Mouse (Mus musculus) ES-Bruce4 (cell line): Measurements from ENCODE around the gene Pitx2. TPM values are rescaled to one million over a fixed set of nuclear protein-coding genes. Genes with fewer than 3 reads are reported as not detected.

ENCODE experiments used
- H3K27ac ChIP-seq: 2 replicates; pipeline ENCODE4 v1.5.1; 2012; ENCODE audit warnings: low read length, inconsistent platforms; ENCODE audit not compliant: insufficient read depth
- H3K27me3 ChIP-seq: 2 replicates; pipeline ENCODE4 v1.6.1; 2012; ENCODE audit warnings: mild to moderate bottlenecking, low read length, inconsistent platforms; ENCODE audit not compliant: control insufficient read depth, poor library complexity, insufficient read depth, severe bottlenecking
- H3K36me3 ChIP-seq: 2 replicates; pipeline ENCODE4 v1.6.1; 2012; ENCODE audit warnings: inconsistent platforms, mild to moderate bottlenecking, low read length, moderate library complexity; ENCODE audit not compliant: control insufficient read depth, poor library complexity, insufficient read depth, severe bottlenecking
- H3K4me1 ChIP-seq: one replicate; pipeline ENCODE4 v1.8.1; 2011; ENCODE audit warnings: low read length; ENCODE audit not compliant: control insufficient read depth, insufficient read depth
- H3K4me3 ChIP-seq: 2 replicates; pipeline ENCODE4 v1.5.1; 2011; ENCODE audit warnings: low read depth, mild to moderate bottlenecking, low read length
- H3K9ac ChIP-seq: 2 replicates; pipeline ENCODE4 v1.6.1; 2012; ENCODE audit warnings: low read depth, mild to moderate bottlenecking, inconsistent platforms; ENCODE audit not compliant: poor library complexity, severe bottlenecking
- H3K9me3 ChIP-seq: replicated peaks from 2 replicates; pipeline ENCODE4 v1.6.1; 2012; ENCODE audit warnings: mild to moderate bottlenecking, low read length, inconsistent platforms; ENCODE audit not compliant: control insufficient read depth, poor library complexity, insufficient read depth, severe bottlenecking
- CTCF ChIP-seq: IDR thresholded peaks from one replicate; pipeline ENCODE4 v1.8.1; 2011; ENCODE audit warnings: low read depth, low read length
- EP300 ChIP-seq: IDR thresholded peaks from 2 replicates; pipeline ENCODE4 v1.6.1; 2011; ENCODE audit warnings: low read depth, low read length; ENCODE audit not compliant: insufficient read depth
- POLR2A ChIP-seq: IDR thresholded peaks from one replicate; pipeline ENCODE4 v1.8.1; 2011; ENCODE audit warnings: low read length; ENCODE audit not compliant: insufficient read depth
- polyA plus RNA-seq: library from polyadenylated mRNA; stranded (reverse); fragments of >200 nt; gene quantifications from 2 replicates; pipeline ENCODE4 v1.2.4, GENCODE M21; 2011; ENCODE audit warnings: low read depth; ENCODE audit not compliant: missing spikeins, insufficient read depth, insufficient read length

Gene Pitx2
- polyA plus RNA-seq, 1 experiment, result 21.4 TPM

- H3K36me3 ChIP-seq, result no peaks in the 10 kb centered on the region
- no peak overlapping the region for H3K9ac ChIP-seq
- no peaks in the 10 kb centered on the region; the same call in 1 of the 2 replicates for H3K27me3 ChIP-seq
- H3K4me1 ChIP-seq, result no peaks in the 10 kb centered on the region
- TF ChIP-seq CTCF (no peak), EP300 (no peak), POLR2A (no peak)
- no peaks in the 10 kb centered on the region for H3K9me3 ChIP-seq
- no peak overlapping the region for H3K27ac ChIP-seq
- no peak overlapping the region for H3K4me3 ChIP-seq
Observed at GRCm38 (mm10) chr3:129238010-129238409, 38.3 kb downstream of the Pitx2 start.

- H3K27me3 ChIP-seq, result no peaks in the 10 kb centered on the region; the same call in 1 of the 2 replicates
- H3K9me3 ChIP-seq, result no peaks in the 10 kb centered on the region
- no peak overlapping the region for H3K27ac ChIP-seq
- no peak overlapping the region for H3K4me3 ChIP-seq
- TF ChIP-seq EP300 (no peak), CTCF (no peak), POLR2A (no peak)
- H3K4me1 ChIP-seq, result no peaks in the 10 kb centered on the region
- no peak overlapping the region for H3K9ac ChIP-seq
- H3K36me3 ChIP-seq, result no peaks in the 10 kb centered on the region
Observed at GRCm38 (mm10) chr3:129238664-129239258, 39.1 kb downstream of the Pitx2 start.

- H3K9ac ChIP-seq, result no peak overlapping the region
- TF ChIP-seq POLR2A, result no peak
- TF ChIP-seq EP300, result no peak
- no peak for TF ChIP-seq CTCF
Observed at GRCm38 (mm10) chr3:129250997-129251396, 51.3 kb downstream of the Pitx2 start.

GRCm38 (mm10) chr3:129254246-129254645 is 54.6 kb downstream of the Pitx2 start:
- no peaks in the 10 kb centered on the region for H3K4me1 ChIP-seq
- H3K9ac ChIP-seq, result no peak overlapping the region
- H3K9me3 ChIP-seq, result no peaks in the 10 kb centered on the region
- no peak overlapping the region for H3K4me3 ChIP-seq
- H3K36me3 ChIP-seq, result no peaks in the 10 kb centered on the region
- no peak for TF ChIP-seq POLR2A
- TF ChIP-seq EP300, result no peak
- TF ChIP-seq CTCF, result no peak
- H3K27ac ChIP-seq, result no peak overlapping the region
- no peaks in the 10 kb centered on the region for H3K27me3 ChIP-seq

More at GRCm38 (mm10) chr3:129250997-129251396, 51.3 kb downstream of the Pitx2 start:
- no peak overlapping the region for H3K27ac ChIP-seq
- no peaks in the 10 kb centered on the region for H3K36me3 ChIP-seq
- H3K4me1 ChIP-seq, result no peaks in the 10 kb centered on the region
- no peak overlapping the region for H3K4me3 ChIP-seq
- H3K9me3 ChIP-seq, result no peaks in the 10 kb centered on the region
- no peaks in the 10 kb centered on the region for H3K27me3 ChIP-seq

GRCm38 (mm10) chr3:129256283-129256682 is 56.6 kb downstream of the Pitx2 start:
- no peak overlapping the region for H3K9ac ChIP-seq
- H3K36me3 ChIP-seq, result no peaks in the 10 kb centered on the region
- H3K4me3 ChIP-seq, result peak overlapping the region; percentile 37; the same call in 1 of the 2 replicates
- no peaks in the 10 kb centered on the region for H3K9me3 ChIP-seq
- H3K27ac ChIP-seq, result no peak overlapping the region
- no peaks in the 10 kb centered on the region for H3K27me3 ChIP-seq
- TF ChIP-seq CTCF (no peak), EP300 (no peak), POLR2A (no peak)
- H3K4me1 ChIP-seq, result no peaks in the 10 kb centered on the region

- H3K27me3 ChIP-seq, result no peaks in the 10 kb centered on the region; the same call in 1 of the 2 replicates
- H3K27ac ChIP-seq, result no peak overlapping the region
- no peak for TF ChIP-seq CTCF
- no peak for TF ChIP-seq POLR2A
- TF ChIP-seq EP300, result no peak
- H3K9me3 ChIP-seq, result no peaks in the 10 kb centered on the region
- H3K9ac ChIP-seq, result no peak overlapping the region
- no peaks in the 10 kb centered on the region for H3K36me3 ChIP-seq
- H3K4me3 ChIP-seq, result no peak overlapping the region
- H3K4me1 ChIP-seq, result no peaks in the 10 kb centered on the region
Observed at GRCm38 (mm10) chr3:129256766-129257165, 57.1 kb downstream of the Pitx2 start.
